Mouse (Mus musculus): ENCODE measurements around the gene Dscaml1. TPM values are rescaled to one million over a fixed set of nuclear protein-coding genes. Genes with fewer than 3 reads are reported as not detected.
A peak's percentile ranks its signal among the peaks of the same experiment; 100 is the strongest.

The Dscaml1 gene
- polyA plus RNA-seq, 1 experiment from 2014 or later: 0.23 TPM

DNA sequence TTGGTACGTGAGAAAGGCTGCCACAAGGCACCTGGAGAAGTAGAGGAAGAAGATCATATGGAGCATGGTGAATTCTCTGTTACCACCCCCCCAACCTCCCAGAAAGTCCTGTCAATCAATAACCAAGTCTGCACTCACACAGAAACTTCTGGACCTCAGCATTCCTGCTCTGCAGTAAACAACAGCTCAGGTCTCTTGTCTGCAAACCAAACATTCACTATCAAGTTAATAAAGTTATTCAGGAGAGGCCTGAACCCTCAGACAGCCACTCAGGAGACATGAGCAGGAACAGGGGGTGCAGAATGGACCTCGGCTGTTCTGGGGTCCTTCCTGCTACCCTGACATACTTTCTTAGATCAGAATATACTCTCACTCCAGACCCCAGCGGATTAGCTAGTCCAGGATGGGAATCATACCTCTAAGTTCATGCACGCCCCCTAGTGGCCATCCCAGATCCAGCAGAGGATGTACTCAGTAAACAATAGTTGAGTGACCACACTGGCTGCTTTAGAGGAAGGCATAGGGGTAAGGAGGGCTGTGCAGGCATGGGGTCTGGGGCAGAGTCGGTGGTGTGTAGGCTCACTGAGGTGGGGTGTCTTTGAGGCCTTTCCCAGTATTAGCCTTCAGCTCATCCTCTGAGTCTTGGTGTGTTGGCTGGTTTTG, 12.8 kb upstream of the Dscaml1 start:
- no peak overlapping the region for H3K27ac ChIP-seq (replicated peaks)
- 57% methylated on average over 5 of the region's 5 CpGs for WGBS
- peak; percentile 52 for DNase-seq (ENCODE audit: low spot score)
- peaks cover 21% of the 10 kb centered on the region for H3K27me3 ChIP-seq (ENCODE audit: low read depth, poor library complexity, severe bottlenecking)
- no peaks in the 10 kb centered on the region for H3K36me3 ChIP-seq
- H3K9me3 ChIP-seq (replicated peaks): no peaks in the 10 kb centered on the region
- H3K4me3 ChIP-seq: no peak overlapping the region
- H3K4me1 ChIP-seq: peaks cover 7% of the 10 kb centered on the region

DNA sequence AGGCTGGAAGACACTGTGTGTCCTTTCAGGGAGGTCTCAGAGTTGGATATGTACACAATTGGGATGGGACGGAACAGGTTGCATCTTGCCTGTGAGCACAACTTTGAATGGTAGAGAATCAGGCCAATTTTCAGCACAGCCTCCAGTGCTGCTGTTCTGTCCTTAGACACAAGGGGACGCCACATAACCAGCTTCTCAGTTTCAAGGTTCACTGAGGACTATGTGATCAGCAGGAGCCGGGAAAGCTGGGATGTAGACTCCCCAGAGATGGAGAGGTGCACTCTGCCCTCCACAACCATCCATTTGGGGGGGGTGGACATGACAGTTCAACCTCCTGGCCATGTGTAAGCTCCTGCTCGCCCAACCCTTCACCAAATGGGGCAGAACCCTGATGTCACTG, 10.5 kb upstream of the Dscaml1 start:
- Histone ChIP-seq H3K27ac (replicated peaks) (no peak overlapping the region), H3K27me3 (ENCODE audit: low read depth, poor library complexity, severe bottlenecking) (peaks cover 4% of the 10 kb centered on the region; the same call in 1 of the 2 replicates), H3K9me3 (replicated peaks) (no peaks in the 10 kb centered on the region), H3K36me3 (no peaks in the 10 kb centered on the region), H3K4me3 (no peak overlapping the region), H3K4me1 (peaks cover 7% of the 10 kb centered on the region)
- peak; percentile 28 for DNase-seq (ENCODE audit: low spot score)
- WGBS: 50% methylated on average over 4 of the region's 4 CpGs

DNA sequence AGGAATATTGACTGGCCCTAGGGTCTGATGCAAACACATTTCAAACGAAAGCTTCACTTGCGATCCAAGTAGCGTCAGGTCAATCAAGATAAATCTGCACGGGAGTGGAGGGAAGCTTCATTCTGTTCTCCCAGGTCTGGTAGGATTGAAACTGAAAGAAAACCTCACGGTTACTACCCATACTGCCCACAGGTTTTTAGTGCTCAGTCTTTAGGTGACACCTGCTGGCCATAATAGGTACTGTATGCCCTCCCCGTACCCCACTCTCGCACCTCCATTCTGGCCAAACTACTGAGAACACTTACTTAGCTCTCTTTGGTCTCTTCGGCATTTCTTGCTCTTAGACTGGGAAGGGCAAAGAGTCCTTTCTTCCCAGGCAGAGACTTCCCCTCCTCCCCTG, 9.2 kb upstream of the Dscaml1 start:
- H3K4me1 ChIP-seq: peaks cover 3% of the 10 kb centered on the region
- no peaks in the 10 kb centered on the region for H3K27me3 ChIP-seq (ENCODE audit: low read depth, poor library complexity, severe bottlenecking)
- no peaks in the 10 kb centered on the region for H3K9me3 ChIP-seq (replicated peaks)
- no peak overlapping the region for H3K4me3 ChIP-seq
- DNase-seq (ENCODE audit: low spot score): peak; percentile 39
- H3K36me3 ChIP-seq: no peaks in the 10 kb centered on the region
- no peak overlapping the region for H3K27ac ChIP-seq (replicated peaks)
- WGBS: 28% methylated on average over 8 of the region's 8 CpGs

DNA sequence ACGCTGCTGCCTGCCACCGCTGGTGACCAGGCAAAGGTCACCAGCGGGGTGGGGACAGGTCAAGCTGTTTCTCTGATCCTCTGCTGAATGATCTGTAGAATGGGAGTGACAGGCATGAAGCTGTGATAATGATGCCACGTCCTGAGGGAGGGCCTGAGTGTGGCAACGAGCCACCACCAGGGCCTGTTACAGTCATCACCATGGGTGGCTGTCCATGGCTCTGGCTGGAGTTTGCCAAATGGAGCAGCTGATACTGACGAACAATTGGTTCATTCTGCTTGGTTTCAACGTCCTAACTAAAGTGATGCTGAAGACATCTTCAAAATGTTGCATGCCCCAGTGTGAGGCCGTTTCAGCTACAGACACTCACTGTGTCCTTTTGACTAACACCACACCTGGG, 8.2 kb upstream of the Dscaml1 start:
- Histone ChIP-seq H3K9me3 (replicated peaks) (no peaks in the 10 kb centered on the region), H3K27ac (replicated peaks) (no peak overlapping the region), H3K36me3 (no peaks in the 10 kb centered on the region), H3K4me1 (no peaks in the 10 kb centered on the region), H3K4me3 (no peak overlapping the region), H3K27me3 (ENCODE audit: low read depth, poor library complexity, severe bottlenecking) (no peaks in the 10 kb centered on the region)
- no peak for DNase-seq (ENCODE audit: low spot score)
- WGBS: 70% methylated on average over 8 of the region's 8 CpGs

DNA sequence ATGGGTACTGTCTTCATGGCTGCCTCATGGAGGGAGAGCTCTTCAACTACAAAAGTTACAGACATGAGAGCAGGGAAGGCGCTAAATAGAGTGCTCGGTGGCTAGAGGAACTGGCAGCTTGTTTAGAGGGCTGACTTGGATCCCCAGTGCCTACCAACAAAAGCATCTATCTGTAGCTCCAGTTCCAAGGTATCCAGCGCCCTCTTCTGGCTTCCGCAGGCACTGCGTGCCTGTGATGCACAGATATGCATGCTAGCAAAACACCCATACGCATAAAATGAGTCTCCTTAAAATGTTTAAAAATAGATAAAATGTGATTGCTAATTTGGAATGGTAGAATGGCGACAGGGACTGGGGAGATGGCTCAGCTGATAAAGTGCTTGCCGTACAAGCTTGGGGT, 5.2 kb upstream of the Dscaml1 start:
- DNase-seq (ENCODE audit: low spot score): no peak
- Histone ChIP-seq H3K9me3 (replicated peaks) (no peaks in the 10 kb centered on the region), H3K4me1 (no peaks in the 10 kb centered on the region), H3K27me3 (ENCODE audit: low read depth, poor library complexity, severe bottlenecking) (0 out of 2 replicates have a peak, but pooled peaks cover 3% of the 10 kb centered on the region), H3K36me3 (no peaks in the 10 kb centered on the region), H3K27ac (replicated peaks) (no peak overlapping the region), H3K4me3 (no peak overlapping the region)
- 61% methylated on average over 8 of the region's 8 CpGs for WGBS

DNA sequence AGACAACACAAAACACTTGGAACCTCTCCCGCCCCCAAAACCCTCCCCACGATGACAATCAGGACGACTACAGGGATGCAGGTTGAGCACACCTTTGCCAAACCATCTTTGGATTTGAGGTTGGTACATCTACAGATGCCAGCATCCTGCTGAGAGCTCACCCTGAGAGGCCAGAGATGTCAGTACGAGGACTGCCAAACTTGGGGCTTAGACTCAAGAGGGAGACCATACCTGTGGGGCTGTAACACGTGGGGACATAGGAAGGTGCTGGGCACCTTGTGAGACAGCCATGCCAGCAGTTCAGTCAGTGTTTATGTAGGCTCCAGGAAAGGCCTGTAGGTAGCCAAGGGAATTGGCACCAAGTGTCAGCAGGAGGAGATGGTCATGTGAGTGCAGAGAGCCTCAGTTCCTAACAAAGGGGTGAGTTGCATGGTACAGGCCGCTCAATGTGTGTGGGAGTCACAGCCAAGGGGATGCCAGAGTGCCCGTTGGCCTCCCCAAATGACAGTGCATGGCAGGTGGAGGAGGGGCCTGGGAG, 3.6 kb upstream of the Dscaml1 start:
- no peak overlapping the region for H3K27ac ChIP-seq (replicated peaks)
- H3K27me3 ChIP-seq (ENCODE audit: low read depth, poor library complexity, severe bottlenecking): peaks cover 17% of the 10 kb centered on the region
- DNase-seq (ENCODE audit: low spot score): no peak
- no peaks in the 10 kb centered on the region for H3K36me3 ChIP-seq
- no peaks in the 10 kb centered on the region for H3K4me1 ChIP-seq
- no peaks in the 10 kb centered on the region for H3K9me3 ChIP-seq (replicated peaks)
- no peak overlapping the region for H3K4me3 ChIP-seq
- 80% methylated on average over 7 of the region's 7 CpGs for WGBS

DNA sequence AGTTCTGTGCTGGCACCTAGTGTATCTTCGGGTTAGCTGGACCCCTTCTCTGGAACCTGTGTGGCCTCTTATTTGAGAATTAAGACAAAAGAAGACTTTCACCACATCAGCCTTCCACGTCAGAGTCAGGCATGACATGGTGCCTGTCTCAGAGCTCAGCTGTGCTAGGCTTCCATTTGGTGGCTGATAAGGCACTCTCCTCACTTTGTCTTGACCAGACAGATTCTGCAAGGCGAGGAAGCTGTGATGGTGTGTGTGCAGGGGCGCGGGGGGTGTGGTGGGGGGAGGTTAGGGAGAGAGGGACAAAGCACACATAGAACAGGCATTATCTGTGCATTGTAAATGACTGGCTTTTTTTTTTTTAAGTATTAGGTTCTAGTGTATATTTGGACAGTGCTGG, 3.0 kb downstream of the Dscaml1 start:
- Histone ChIP-seq H3K4me3 (no peak overlapping the region), H3K27ac (replicated peaks) (no peak overlapping the region), H3K9me3 (replicated peaks) (no peaks in the 10 kb centered on the region), H3K4me1 (peaks cover 24% of the 10 kb centered on the region), H3K27me3 (ENCODE audit: low read depth, poor library complexity, severe bottlenecking) (peaks cover 81% of the 10 kb centered on the region), H3K36me3 (no peaks in the 10 kb centered on the region)
- no peak for DNase-seq (ENCODE audit: low spot score)
- 20% methylated on average over 5 of the region's 5 CpGs for WGBS

DNA sequence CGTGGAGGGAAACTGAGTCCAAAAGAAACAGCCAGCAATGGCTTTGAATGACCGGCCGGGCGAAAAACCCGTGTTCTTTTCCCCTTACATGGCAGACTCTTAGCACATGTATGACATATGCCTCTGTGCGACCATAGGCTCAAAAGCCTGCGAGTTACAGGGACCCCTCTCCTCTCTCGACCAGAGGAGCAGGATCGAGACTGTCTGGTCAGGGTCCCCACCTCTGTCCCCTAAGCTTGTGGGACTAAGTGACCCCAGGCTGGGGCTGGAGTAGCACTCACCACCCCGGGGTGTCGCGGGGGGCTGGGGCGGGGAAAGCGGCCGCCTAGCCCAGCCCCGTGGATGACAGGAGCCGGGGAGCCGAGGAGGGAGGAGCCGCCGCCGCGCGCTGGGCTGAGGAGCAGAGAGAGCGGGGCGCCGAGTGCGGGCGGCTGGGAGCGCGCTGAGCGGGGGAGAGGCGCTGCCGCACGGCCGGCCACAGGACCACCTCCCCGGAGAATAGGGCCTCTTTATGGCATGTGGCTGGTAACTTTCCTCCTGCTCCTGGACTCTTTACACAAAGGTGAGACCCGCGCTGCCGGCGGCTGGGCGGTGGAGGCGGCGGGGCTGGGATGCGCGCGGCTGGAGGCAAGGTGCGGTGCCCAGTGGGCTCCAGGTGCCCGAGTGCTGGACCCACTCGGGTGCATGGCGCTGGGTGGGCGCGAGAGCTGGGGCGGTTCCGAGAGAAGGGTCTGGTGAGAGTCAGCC, 3.7 kb downstream of the Dscaml1 start:
- Histone ChIP-seq H3K27me3 (ENCODE audit: low read depth, poor library complexity, severe bottlenecking) (peaks cover 83% of the 10 kb centered on the region), H3K36me3 (no peaks in the 10 kb centered on the region), H3K4me1 (peaks cover 24% of the 10 kb centered on the region), H3K4me3 (peak overlapping the region; percentile 50), H3K27ac (replicated peaks) (0 out of 2 replicates have a peak overlapping the region, but pooled peaks have one; percentile 17), H3K9me3 (replicated peaks) (no peaks in the 10 kb centered on the region)
- DNase-seq (ENCODE audit: low spot score): peak; percentile 50
- 2% methylated on average over 52 of the region's 54 CpGs for WGBS

DNA sequence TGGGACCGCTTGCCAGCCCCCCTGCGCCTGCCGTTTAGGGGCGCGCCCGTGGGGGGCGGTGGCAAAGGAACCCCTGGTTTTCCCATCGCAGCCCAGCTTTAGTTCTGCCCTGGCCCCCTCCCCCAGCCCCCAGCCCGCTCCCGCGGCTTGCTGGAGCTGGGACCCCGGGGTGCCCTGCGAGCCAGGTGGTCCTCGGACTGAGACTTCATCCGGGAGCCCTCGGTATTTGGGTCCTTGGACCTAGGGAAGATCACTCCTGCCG, 4.2 kb downstream of the Dscaml1 start:
- H3K9me3 ChIP-seq (replicated peaks): no peaks in the 10 kb centered on the region
- 0 out of 2 replicates have a peak overlapping the region, but pooled peaks have one; percentile 17 for H3K27ac ChIP-seq (replicated peaks)
- peaks cover 84% of the 10 kb centered on the region for H3K27me3 ChIP-seq (ENCODE audit: low read depth, poor library complexity, severe bottlenecking)
- 1% methylated on average over 17 of the region's 17 CpGs for WGBS
- no peak for DNase-seq (ENCODE audit: low spot score)
- peaks cover 24% of the 10 kb centered on the region for H3K4me1 ChIP-seq
- H3K4me3 ChIP-seq: peak overlapping the region; percentile 50
- no peaks in the 10 kb centered on the region for H3K36me3 ChIP-seq

DNA sequence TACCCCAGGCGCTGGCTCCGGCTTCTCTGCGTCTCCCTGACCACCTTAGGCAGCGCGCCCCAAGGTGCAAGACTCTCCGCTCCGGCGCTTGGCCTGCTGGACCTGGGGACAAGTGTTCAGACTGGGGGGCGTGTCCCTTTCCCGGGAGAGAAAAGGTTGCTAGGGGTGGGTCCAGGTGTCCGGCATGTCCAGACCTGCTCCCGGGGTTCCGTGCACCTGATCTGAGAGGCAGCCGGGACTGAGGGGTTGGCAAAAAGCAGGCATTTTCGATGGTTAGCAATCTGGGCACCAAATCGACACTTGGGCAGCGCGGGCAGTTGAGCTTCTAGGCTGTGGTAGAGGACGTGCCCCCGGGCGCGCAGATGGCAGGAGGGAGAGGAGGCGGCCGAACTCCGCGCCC, 4.7 kb downstream of the Dscaml1 start:
- peaks cover 24% of the 10 kb centered on the region for H3K4me1 ChIP-seq
- H3K27ac ChIP-seq (replicated peaks): no peak overlapping the region
- peak overlapping the region; percentile 50 for H3K4me3 ChIP-seq
- DNase-seq (ENCODE audit: low spot score): no peak
- WGBS: 3% methylated on average over 26 of the region's 26 CpGs
- peaks cover 87% of the 10 kb centered on the region for H3K27me3 ChIP-seq (ENCODE audit: low read depth, poor library complexity, severe bottlenecking)
- no peaks in the 10 kb centered on the region for H3K9me3 ChIP-seq (replicated peaks)
- H3K36me3 ChIP-seq: no peaks in the 10 kb centered on the region

DNA sequence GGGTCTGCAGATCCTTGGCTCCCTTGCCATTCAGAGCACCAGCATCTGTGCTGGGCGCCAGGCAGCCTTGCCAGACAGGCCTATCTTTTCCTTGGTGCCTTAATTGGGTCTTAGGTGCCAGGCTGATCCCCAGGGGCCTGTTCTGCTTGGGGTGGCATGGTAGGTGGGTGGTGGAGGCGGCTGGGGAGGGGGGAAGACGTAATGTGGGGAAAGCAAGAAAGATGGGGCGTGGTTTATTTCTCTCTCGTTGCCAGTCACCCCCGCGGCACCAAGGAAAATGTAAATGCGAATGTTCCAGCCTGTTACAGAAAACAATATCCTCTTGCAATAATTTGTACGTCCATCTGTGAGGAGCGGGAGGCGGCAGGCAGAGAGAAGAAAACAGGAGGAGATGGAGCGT, 6.2 kb downstream of the Dscaml1 start:
- Histone ChIP-seq H3K27me3 (ENCODE audit: low read depth, poor library complexity, severe bottlenecking) (peaks cover 74% of the 10 kb centered on the region), H3K27ac (replicated peaks) (no peak overlapping the region), H3K4me1 (peaks cover 24% of the 10 kb centered on the region), H3K9me3 (replicated peaks) (no peaks in the 10 kb centered on the region), H3K4me3 (no peak overlapping the region), H3K36me3 (no peaks in the 10 kb centered on the region)
- no peak for DNase-seq (ENCODE audit: low spot score)
- WGBS: 78% methylated on average over 12 of the region's 12 CpGs

DNA sequence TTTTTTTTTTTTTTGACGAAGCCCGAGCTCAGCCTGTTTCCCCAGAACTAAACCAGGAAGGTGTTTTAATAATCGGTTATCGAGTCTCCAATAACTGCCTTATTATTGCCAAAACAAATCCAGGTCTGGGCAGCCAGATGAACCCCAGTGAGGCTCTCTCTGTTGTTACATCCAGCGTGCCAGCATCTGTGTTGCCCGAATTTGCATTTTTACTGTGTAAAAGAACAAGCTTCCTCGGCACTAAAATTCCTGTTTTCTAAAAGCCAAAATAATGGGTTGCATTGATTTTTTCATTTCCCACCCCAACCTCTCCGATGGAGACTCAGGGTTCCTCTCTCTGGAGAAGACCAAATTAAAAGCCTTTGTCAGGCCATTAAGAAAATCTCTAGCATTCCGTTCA, 6.7 kb downstream of the Dscaml1 start:
- 83% methylated on average over 9 of the region's 9 CpGs for WGBS
- H3K4me1 ChIP-seq: peaks cover 24% of the 10 kb centered on the region
- no peaks in the 10 kb centered on the region for H3K9me3 ChIP-seq (replicated peaks)
- H3K27ac ChIP-seq (replicated peaks): no peak overlapping the region
- no peak overlapping the region for H3K4me3 ChIP-seq
- peaks cover 69% of the 10 kb centered on the region for H3K27me3 ChIP-seq (ENCODE audit: low read depth, poor library complexity, severe bottlenecking)
- no peaks in the 10 kb centered on the region for H3K36me3 ChIP-seq
- no peak for DNase-seq (ENCODE audit: low spot score)

DNA sequence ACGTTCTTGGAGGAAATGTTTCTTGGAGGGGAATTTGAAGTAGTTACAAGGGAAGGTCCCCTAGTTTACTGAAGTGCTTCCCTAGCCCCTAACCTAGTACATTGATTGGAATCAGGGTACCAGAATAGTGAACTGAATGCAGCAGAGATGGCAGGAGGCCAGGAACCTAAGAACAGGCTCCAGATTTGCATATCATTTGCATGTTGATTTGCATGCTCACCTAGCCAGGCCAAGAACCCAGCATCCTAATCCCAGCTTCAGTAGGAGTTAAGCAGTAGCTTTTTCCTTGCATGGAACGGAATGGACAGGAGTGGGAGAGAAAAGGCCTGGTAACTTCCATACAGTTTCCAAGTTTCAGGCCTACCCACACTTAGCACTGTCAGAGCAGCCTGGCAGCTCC, 7.7 kb downstream of the Dscaml1 start:
- peaks cover 59% of the 10 kb centered on the region for H3K27me3 ChIP-seq (ENCODE audit: low read depth, poor library complexity, severe bottlenecking)
- H3K4me3 ChIP-seq: no peak overlapping the region
- H3K27ac ChIP-seq (replicated peaks): no peak overlapping the region
- no peak for DNase-seq (ENCODE audit: low spot score)
- H3K4me1 ChIP-seq: peaks cover 25% of the 10 kb centered on the region
- H3K9me3 ChIP-seq (replicated peaks): no peaks in the 10 kb centered on the region
- WGBS: 76% methylated on average over 2 of the region's 2 CpGs
- no peaks in the 10 kb centered on the region for H3K36me3 ChIP-seq

Data from midbrain, embryonic 10.5 days (tissue).